Mouse (Mus musculus) MEL (cell line): ENCODE measurements around the gene Rundc3a. TPM values are rescaled to one million over a fixed set of nuclear protein-coding genes. Genes with fewer than 3 reads are reported as not detected.

Experiments
- DNase-seq: peaks from one replicate; pipeline ENCODE4 v3.0.0; 2011; ENCODE audit warnings: low read depth, low spot score
- H3K27ac ChIP-seq: 2 replicates; pipeline ENCODE4 v1.5.1; 2012; ENCODE audit warnings: low read depth, mild to moderate bottlenecking, control low read depth, low read length, moderate library complexity; ENCODE audit not compliant: control insufficient read depth
- H3K27me3 ChIP-seq, 2 experiments: fragments of 150-350 bp in 1 of 2; sonication (generic) in 1 of 2; 2 replicates each; pipeline ENCODE4 v1.6.1; 2012; ENCODE audit warnings: low read length in 2 of 2, mild to moderate bottlenecking in 2 of 2, improper control_type of control experiment in 1 of 2, moderate library complexity in 1 of 2; ENCODE audit not compliant: insufficient read depth in 2 of 2, control insufficient read depth in 1 of 2
- H3K36me3 ChIP-seq, 2 experiments: 2 replicates each; pipeline ENCODE4 v1.6.1; 2012 to 2014; ENCODE audit warnings: low read length in 2 of 2, improper control_type of control experiment in 1 of 2, inconsistent platforms in 1 of 2, mild to moderate bottlenecking in 1 of 2; ENCODE audit not compliant: insufficient read depth in 2 of 2, control insufficient read depth in 1 of 2
- H3K4me1 ChIP-seq, 2 experiments: fragments of 150-350 bp in 1 of 2; sonication (generic) in 1 of 2; 2 replicates each; pipeline ENCODE4 v1.6.1; 2012; ENCODE audit warnings: low read length in 2 of 2, improper control_type of control experiment in 1 of 2, mild to moderate bottlenecking in 1 of 2; ENCODE audit not compliant: insufficient read depth in 2 of 2, control insufficient read depth in 1 of 2
- H3K4me3 ChIP-seq, 2 experiments: fragments of 150-350 bp in 1 of 2; sonication (generic) in 1 of 2; 2 replicates each; pipeline ENCODE4 v1.5.1; 2012; ENCODE audit warnings: low read depth in 2 of 2, low read length in 2 of 2, mild to moderate bottlenecking in 2 of 2, moderate library complexity in 2 of 2, control low read depth in 1 of 2, improper control_type of control experiment in 1 of 2; ENCODE audit not compliant: control insufficient read depth in 1 of 2, insufficient read depth in 1 of 2
- H3K79me2 ChIP-seq: 2 replicates; pipeline ENCODE4 v1.6.1; 2012; ENCODE audit warnings: mild to moderate bottlenecking, low read length, moderate library complexity; ENCODE audit not compliant: control insufficient read depth, poor library complexity, insufficient read depth
- H3K9ac ChIP-seq: 2 replicates; pipeline ENCODE4 v1.6.1; 2012; ENCODE audit warnings: low read depth, mild to moderate bottlenecking, control low read depth, low read length, moderate library complexity; ENCODE audit not compliant: control insufficient read depth, poor library complexity, severe bottlenecking
- H3K9me3 ChIP-seq: fragments of 150-350 bp; sonication (generic); replicated peaks from 2 replicates; pipeline ENCODE4 v1.6.1; 2012; ENCODE audit warnings: mild to moderate bottlenecking, low read length, improper control_type of control experiment, moderate library complexity; ENCODE audit not compliant: insufficient read depth
- BHLHE40 ChIP-seq: IDR thresholded peaks from 2 replicates; pipeline ENCODE4 v1.6.1; 2012; ENCODE audit warnings: low read depth, mild to moderate bottlenecking, inconsistent platforms, low read length, improper control_type of control experiment, borderline replicate concordance
- CHD1 ChIP-seq: IDR thresholded peaks from 2 replicates; pipeline ENCODE4 v1.6.1; 2012; ENCODE audit warnings: low read depth, mild to moderate bottlenecking, inconsistent platforms, low read length, improper control_type of control experiment
- CHD2 ChIP-seq: IDR thresholded peaks from 2 replicates; pipeline ENCODE4 v1.6.1; 2011; ENCODE audit warnings: low read length, improper control_type of control experiment
- CTCF ChIP-seq, 3 experiments: IDR thresholded peaks in 2 of 3; conservative IDR thresholded peaks in 1 of 3; 2 replicates each; pipeline ENCODE4 v1.5.1; 2011 to 2012; ENCODE audit warnings: low read length in 3 of 3, low read depth in 2 of 3, mild to moderate bottlenecking in 2 of 3, improper control_type of control experiment in 1 of 3, inconsistent platforms in 1 of 3, mixed read lengths in 1 of 3, moderate library complexity in 1 of 3; ENCODE audit not compliant: control insufficient read depth in 1 of 3, insufficient read depth in 1 of 3, poor library complexity in 1 of 3, severe bottlenecking in 1 of 3
- ELF1 ChIP-seq: IDR thresholded peaks from 2 replicates; pipeline ENCODE4 v1.6.1; 2014; ENCODE audit warnings: low read depth, mild to moderate bottlenecking, inconsistent platforms, low read length, improper control_type of control experiment, moderate library complexity
- EP300 ChIP-seq, 2 experiments: IDR thresholded peaks; 2 replicates each; pipeline ENCODE4 v1.6.1; 2011; ENCODE audit warnings: improper control_type of control experiment in 2 of 2, low read length in 2 of 2, low read depth in 1 of 2, mild to moderate bottlenecking in 1 of 2
- GABPA ChIP-seq: IDR thresholded peaks from 2 replicates; pipeline ENCODE4 v1.6.1; 2012; ENCODE audit warnings: low read depth, mild to moderate bottlenecking, inconsistent platforms, low read length, improper control_type of control experiment, moderate library complexity
- GATA1 ChIP-seq: IDR thresholded peaks from 2 replicates; pipeline ENCODE4 v1.6.1; 2011; ENCODE audit warnings: low read depth, low read length, improper control_type of control experiment
- HCFC1 ChIP-seq: IDR thresholded peaks from 2 replicates; pipeline ENCODE4 v1.6.1; 2012; ENCODE audit warnings: low read depth, mild to moderate bottlenecking, inconsistent platforms, low read length, improper control_type of control experiment, moderate library complexity
- MAFK ChIP-seq: IDR thresholded peaks from 2 replicates; pipeline ENCODE4 v1.6.1; 2011; ENCODE audit warnings: low read depth, mild to moderate bottlenecking, low read length, improper control_type of control experiment, borderline replicate concordance
- MAX ChIP-seq: IDR thresholded peaks from 2 replicates; pipeline ENCODE4 v1.6.1; 2011; ENCODE audit warnings: low read length, improper control_type of control experiment
- MAZ ChIP-seq: IDR thresholded peaks from 2 replicates; pipeline ENCODE4 v1.6.1; 2012; ENCODE audit warnings: low read depth, mild to moderate bottlenecking, inconsistent platforms, low read length, improper control_type of control experiment
- MXI1 ChIP-seq: IDR thresholded peaks from 2 replicates; pipeline ENCODE4 v1.6.1; 2011; ENCODE audit warnings: mild to moderate bottlenecking, low read depth, low read length, improper control_type of control experiment
- MYB ChIP-seq: IDR thresholded peaks from 2 replicates; pipeline ENCODE4 v1.6.1; 2011; ENCODE audit warnings: mild to moderate bottlenecking, low read depth, low read length, improper control_type of control experiment
- MYC ChIP-seq: IDR thresholded peaks from 2 replicates; pipeline ENCODE4 v1.6.1; 2011; ENCODE audit warnings: low read depth, mild to moderate bottlenecking, low read length, improper control_type of control experiment, moderate library complexity
- NELFE ChIP-seq: IDR thresholded peaks from 2 replicates; pipeline ENCODE4 v1.6.1; 2011; ENCODE audit warnings: low read depth, low read length, improper control_type of control experiment
- NRF1 ChIP-seq: IDR thresholded peaks from 2 replicates; pipeline ENCODE4 v1.6.1; 2014; ENCODE audit warnings: low read depth, mild to moderate bottlenecking, inconsistent platforms, low read length, improper control_type of control experiment, moderate library complexity; ENCODE audit not compliant: poor library complexity, insufficient read depth, severe bottlenecking
- POLR2A ChIP-seq, 2 experiments: IDR thresholded peaks; 2 replicates each; pipeline ENCODE4 v1.6.1; 2011 to 2012; ENCODE audit warnings: low read length in 2 of 2, mild to moderate bottlenecking in 2 of 2, control low read depth in 1 of 2, improper control_type of control experiment in 1 of 2, low read depth in 1 of 2, moderate library complexity in 1 of 2; ENCODE audit not compliant: control insufficient read depth in 1 of 2, insufficient read depth in 1 of 2, poor library complexity in 1 of 2
- RAD21 ChIP-seq: IDR thresholded peaks from 2 replicates; pipeline ENCODE4 v1.6.1; 2011; ENCODE audit warnings: mild to moderate bottlenecking, low read depth, low read length, improper control_type of control experiment
- RCOR1 ChIP-seq: IDR thresholded peaks from 2 replicates; pipeline ENCODE4 v1.6.1; 2012; ENCODE audit warnings: low read depth, mild to moderate bottlenecking, inconsistent platforms, low read length, improper control_type of control experiment
- SIN3A ChIP-seq: IDR thresholded peaks from 2 replicates; pipeline ENCODE4 v1.6.1; 2012; ENCODE audit warnings: low read length, improper control_type of control experiment, inconsistent platforms
- SMC3 ChIP-seq: IDR thresholded peaks from 2 replicates; pipeline ENCODE4 v1.6.1; 2011; ENCODE audit warnings: low read depth, low read length, improper control_type of control experiment
- TBP ChIP-seq: IDR thresholded peaks from 2 replicates; pipeline ENCODE4 v1.8.0; 2011; ENCODE audit warnings: low read depth, low read length, improper control_type of control experiment
- TCF12 ChIP-seq: IDR thresholded peaks from 2 replicates; pipeline ENCODE4 v1.6.1; 2014; ENCODE audit warnings: low read depth, mild to moderate bottlenecking, inconsistent platforms, low read length, improper control_type of control experiment, moderate library complexity
- USF2 ChIP-seq, 2 experiments: IDR thresholded peaks; 2 replicates each; pipeline ENCODE4 v1.6.1; 2011 to 2012; ENCODE audit warnings: improper control_type of control experiment in 2 of 2, low read length in 2 of 2, borderline replicate concordance in 1 of 2, inconsistent platforms in 1 of 2, low read depth in 1 of 2, mild to moderate bottlenecking in 1 of 2; ENCODE audit not compliant: insufficient read depth in 1 of 2
- ZC3H11A ChIP-seq: IDR thresholded peaks from 2 replicates; pipeline ENCODE4 v1.6.1; 2012; ENCODE audit warnings: low read depth, mild to moderate bottlenecking, inconsistent platforms, low read length, improper control_type of control experiment
- ZKSCAN1 ChIP-seq: IDR thresholded peaks from 2 replicates; pipeline ENCODE4 v1.6.1; 2012; ENCODE audit warnings: low read depth, mild to moderate bottlenecking, inconsistent platforms, low read length, improper control_type of control experiment, moderate library complexity
- ZNF384 ChIP-seq: IDR thresholded peaks from 2 replicates; pipeline ENCODE4 v1.6.1; 2012; ENCODE audit warnings: low read depth, mild to moderate bottlenecking, inconsistent platforms, low read length, improper control_type of control experiment
- polyA plus RNA-seq, 2 experiments: library from polyadenylated mRNA; stranded (reverse) in 1 of 2; unstranded in 1 of 2; fragments of >175 nt in 1 of 2; fragments of >200 nt in 1 of 2; gene quantifications; 2 replicates each; pipeline versions ENCODE4 v1.2.1 to v1.2.4; 2012; ENCODE audit warnings: low replicate concordance in 2 of 2, low read depth in 1 of 2; ENCODE audit not compliant: insufficient read length in 2 of 2, insufficient read depth in 1 of 2, missing spikeins in 1 of 2
- total RNA-seq: library from RNA; depleted of rRNA; stranded (reverse); fragments of 300-350 nt; gene quantifications from 2 replicates; pipeline ENCODE4 v1.2.3, GENCODE M21; 2012

The Rundc3a gene
- total and polyA plus RNA-seq, 3 experiments = 0.39 to 2.1 TPM; not detected in 1

- H3K4me3 ChIP-seq = peak overlapping the region; percentile 32 to 36; a peak in 3 of 4 replicates
- DNase-seq = peak; percentile 95
- H3K79me2 ChIP-seq = peaks cover 11% of the 10 kb centered on the region
- H3K9ac ChIP-seq = peak overlapping the region; percentile 52
- peak overlapping the region; percentile 38; the same call in 1 of the 2 replicates for H3K27ac ChIP-seq
- H3K36me3 ChIP-seq = peaks cover 0 to 9% of the 10 kb centered on the region in 2 experiments; a peak in 2 of 4 replicates
- H3K4me1 ChIP-seq = peaks cover 11 to 17% of the 10 kb centered on the region in 2 experiments
- H3K9me3 ChIP-seq = no peaks in the 10 kb centered on the region
- peak; percentile 92 for TF ChIP-seq ZC3H11A
- TF ChIP-seq CTCF (IDR thresholded peaks at IDR 0.05 in 2 of 3, conservative IDR thresholded peaks at IDR 0.05 in 1 of 3; ENCODE audit: control insufficient read depth in 1 of 3, insufficient read depth in 1 of 3, low read depth in 2 of 3, low read length in 3 of 3, poor library complexity in 1 of 3, severe bottlenecking in 1 of 3) = peak; percentile 92 to 99 (median 93)
- peak; percentile 88 for TF ChIP-seq MYC
- TF ChIP-seq CHD2 = no peak
- TF ChIP-seq CHD1 = no peak
- TF ChIP-seq MAX = peak; percentile 79
- no peak for TF ChIP-seq USF2 (IDR thresholded peaks at IDR 0.05; ENCODE audit: borderline replicate concordance in 1 of 2, insufficient read depth in 1 of 2, low read depth in 1 of 2, low read length in 2 of 2)
- TF ChIP-seq MYB = no peak
- no peak for TF ChIP-seq RCOR1
- TF ChIP-seq POLR2A (IDR thresholded peaks at IDR 0.05; ENCODE audit: control insufficient read depth in 1 of 2, insufficient read depth in 1 of 2, low read depth in 1 of 2, low read length in 2 of 2, poor library complexity in 1 of 2) = peak in 1 of 2 experiments; percentile 47; a peak in 1 of 4 replicates
- 0 out of 2 replicates have a peak, but pooled peaks have one; percentile 35 for TF ChIP-seq TBP
- peak; percentile 72; the same call in 1 of the 2 replicates for TF ChIP-seq MXI1
- TF ChIP-seq GABPA = no peak
- TF ChIP-seq NRF1 = no peak
- TF ChIP-seq ZKSCAN1 = no peak
- TF ChIP-seq GATA1 = peak; percentile 22; the same call in 1 of the 2 replicates
- TF ChIP-seq NELFE = peak; percentile 46; the same call in 1 of the 2 replicates
- 0 out of 2 replicates have a peak, but pooled peaks have one; percentile 7 for TF ChIP-seq TCF12
- peak; percentile 95 for TF ChIP-seq RAD21
- no peak for TF ChIP-seq MAFK
- TF ChIP-seq EP300 (IDR thresholded peaks at IDR 0.05; ENCODE audit: low read depth in 1 of 2, low read length in 2 of 2) = peak in 1 of 2 experiments; percentile 23; a peak in 1 of 4 replicates
- TF ChIP-seq SIN3A = peak; percentile 76
- peak; percentile 62; the same call in 1 of the 2 replicates for TF ChIP-seq BHLHE40
- peak; percentile 87 for TF ChIP-seq MAZ
- peak; percentile 66 for TF ChIP-seq HCFC1
- TF ChIP-seq SMC3 = peak; percentile 93
- peak; percentile 74 for TF ChIP-seq ZNF384
- peak; percentile 38; the same call in 1 of the 2 replicates for TF ChIP-seq ELF1
- H3K27me3 ChIP-seq = peaks cover 0 to 15% of the 10 kb centered on the region in 2 experiments; a peak in 2 of 4 replicates
Observed at GRCm38 (mm10) chr11:102411704-102412103, 18.5 kb downstream of the Rundc3a start.
